Mouse (Mus musculus) fat pad, adult 2 months (tissue): ENCODE measurements around the gene Exoc7.
A peak's percentile ranks its signal among the peaks of the same experiment; 100 is the strongest.

Experiments used
- DNase-seq: peaks from one replicate; pipeline ENCODE4 v3.0.0-alpha.2; 2011; ENCODE audit warnings: low read depth, low spot score; ENCODE audit errors: extremely low read depth

The Exoc7 gene

GRCm38 (mm10) chr11:116307019-116307725 lies at the start of gene Exoc7:
Gene Exoc7 (minus strand): TSS chr11:116307233.
- DNase-seq, result peak; percentile 42

GRCm38 (mm10) chr11:116354521-116354920 lies 47.5 kb upstream of the Exoc7 start:
- no peak for DNase-seq

- no peak for DNase-seq
Measured at GRCm38 (mm10) chr11:116353535-116353934, 46.5 kb upstream of the Exoc7 start.

GRCm38 (mm10) chr11:116351294-116351693 lies 44.3 kb upstream of the Exoc7 start:
- DNase-seq, result no peak

- DNase-seq, result no peak
Measured at GRCm38 (mm10) chr11:116347955-116348354, 40.9 kb upstream of the Exoc7 start.

GRCm38 (mm10) chr11:116347012-116347411 lies 40.0 kb upstream of the Exoc7 start:
- DNase-seq, result no peak

- no peak for DNase-seq
Measured at GRCm38 (mm10) chr11:116342069-116342791, 35.2 kb upstream of the Exoc7 start.

GRCm38 (mm10) chr11:116337531-116337930 lies 30.5 kb upstream of the Exoc7 start:
- DNase-seq, result no peak

GRCm38 (mm10) chr11:116337000-116337399 lies 30.0 kb upstream of the Exoc7 start:
- DNase-seq, result no peak

GRCm38 (mm10) chr11:116336393-116336792 lies 29.4 kb upstream of the Exoc7 start:
- DNase-seq, result no peak

- DNase-seq, result no peak
Measured at GRCm38 (mm10) chr11:116335244-116336036, 28.4 kb upstream of the Exoc7 start, which contains the start of gene Foxj1. Gene Foxj1 (minus strand): TSS chr11:116335399.

- no peak for DNase-seq
Measured at GRCm38 (mm10) chr11:116334417-116334782, 27.4 kb upstream of the Exoc7 start.

- no peak for DNase-seq
Measured at GRCm38 (mm10) chr11:116333526-116334416, 26.7 kb upstream of the Exoc7 start.

GRCm38 (mm10) chr11:116332983-116333270 lies 25.9 kb upstream of the Exoc7 start:
- no peak for DNase-seq

- DNase-seq, result no peak
Measured at GRCm38 (mm10) chr11:116332232-116332982, 25.4 kb upstream of the Exoc7 start.

GRCm38 (mm10) chr11:116330211-116330518 lies 23.1 kb upstream of the Exoc7 start:
- DNase-seq, result no peak

- no peak for DNase-seq
Measured at GRCm38 (mm10) chr11:116329314-116330210, 22.5 kb upstream of the Exoc7 start.

- DNase-seq, result no peak
Measured at GRCm38 (mm10) chr11:116326963-116327603, 20.1 kb upstream of the Exoc7 start.
